Mouse (Mus musculus): Measurements from ENCODE around the gene Sgsm1.

GRCm38 (mm10) chr5:113209401-113209750 lies 101.2 kb downstream of the Sgsm1 start:
- TF ChIP-seq POLR2A (IDR thresholded peaks at IDR 0.05; ENCODE audit: borderline replicate concordance, extremely low read depth, low read depth, low read length) = peak; percentile 22; the same call in 1 of the 2 replicates
- TF ChIP-seq CTCF (IDR thresholded peaks at IDR 0.05; ENCODE audit: insufficient read depth, low read length) = no peak
